Mouse (Mus musculus) intestine, embryonic 14.5 days (tissue): ENCODE data around the gene Cep41. TPM values are rescaled to one million over a fixed set of nuclear protein-coding genes. Genes with fewer than 3 reads are reported as not detected.
A peak's percentile ranks its signal among the peaks of the same experiment; 100 is the strongest.

Source experiments
- ATAC-seq: fragments of 200-750 bp; cut with Nextera tagmentation; replicated peaks from 2 replicates; pipeline ENCODE4 v1.8.0; 2017; ENCODE audit warnings: low read depth, moderate number of reproducible peaks, moderate TSS enrichment, moderate library complexity; ENCODE audit not compliant: low FRiP score, low TSS enrichment
- DNase-seq: peaks from one replicate; pipeline ENCODE4 v3.0.0-alpha.2; 2018; ENCODE audit warnings: low spot score
- H3K27ac ChIP-seq: fragments of 300-500 bp; sonication (generic); 2 replicates; pipeline ENCODE4 v1.5.1; 2014; ENCODE audit warnings: low read depth, mild to moderate bottlenecking, control low read depth
- H3K27me3 ChIP-seq: fragments of 300-500 bp; sonication (generic); replicated peaks from 2 replicates; pipeline ENCODE4 v1.6.1; 2014; ENCODE audit warnings: low read length, control low read depth; ENCODE audit not compliant: control insufficient read depth, insufficient read depth
- H3K36me3 ChIP-seq: fragments of 300-500 bp; sonication (generic); 2 replicates; pipeline ENCODE4 v1.6.1; 2014; ENCODE audit warnings: low read length, control low read depth; ENCODE audit not compliant: control insufficient read depth, insufficient read depth
- H3K4me1 ChIP-seq: fragments of 300-500 bp; sonication (generic); replicated peaks from 2 replicates; pipeline ENCODE4 v1.6.1; 2014; ENCODE audit warnings: low read length, control low read depth, mixed read lengths; ENCODE audit not compliant: control insufficient read depth, insufficient read depth
- H3K4me2 ChIP-seq: fragments of 300-500 bp; sonication (generic); 2 replicates; pipeline ENCODE4 v1.6.1; 2014; ENCODE audit warnings: low read length
- H3K4me3 ChIP-seq: fragments of 300-500 bp; sonication (generic); 2 replicates; pipeline ENCODE4 v1.5.1; 2014; ENCODE audit warnings: low read depth, low read length, control low read depth, mixed read lengths
- H3K9ac ChIP-seq: fragments of 300-500 bp; sonication (generic); 2 replicates; pipeline ENCODE4 v1.6.1; 2014; ENCODE audit warnings: mild to moderate bottlenecking, low read length
- H3K9me3 ChIP-seq: fragments of 300-500 bp; sonication (generic); 2 replicates; pipeline ENCODE4 v1.6.1; 2016; ENCODE audit warnings: low read length, control low read depth; ENCODE audit not compliant: control insufficient read depth
- WGBS: fragments of 180-500 bp; shearing (Covaris S2); extraction: QIAGEN DNeasy Blood & Tissue Kit; methylation state at CpG from one replicate; pipeline ENCODE4 v1.1.7; 2014; 5-methylcytosine and 5-hydroxymethylcytosine counted together
- polyA plus RNA-seq: library from polyadenylated mRNA; unstranded; fragments of >200 nt; fragmentation: Nextera tagmentation; extraction: Ambion mirVana; gene quantifications from 2 replicates; pipeline ENCODE4 v1.2.1, GENCODE M21; 2014

Gene Cep41
- polyA plus RNA-seq: 10.0 and 10.3 TPM in 2 replicates

DNA sequence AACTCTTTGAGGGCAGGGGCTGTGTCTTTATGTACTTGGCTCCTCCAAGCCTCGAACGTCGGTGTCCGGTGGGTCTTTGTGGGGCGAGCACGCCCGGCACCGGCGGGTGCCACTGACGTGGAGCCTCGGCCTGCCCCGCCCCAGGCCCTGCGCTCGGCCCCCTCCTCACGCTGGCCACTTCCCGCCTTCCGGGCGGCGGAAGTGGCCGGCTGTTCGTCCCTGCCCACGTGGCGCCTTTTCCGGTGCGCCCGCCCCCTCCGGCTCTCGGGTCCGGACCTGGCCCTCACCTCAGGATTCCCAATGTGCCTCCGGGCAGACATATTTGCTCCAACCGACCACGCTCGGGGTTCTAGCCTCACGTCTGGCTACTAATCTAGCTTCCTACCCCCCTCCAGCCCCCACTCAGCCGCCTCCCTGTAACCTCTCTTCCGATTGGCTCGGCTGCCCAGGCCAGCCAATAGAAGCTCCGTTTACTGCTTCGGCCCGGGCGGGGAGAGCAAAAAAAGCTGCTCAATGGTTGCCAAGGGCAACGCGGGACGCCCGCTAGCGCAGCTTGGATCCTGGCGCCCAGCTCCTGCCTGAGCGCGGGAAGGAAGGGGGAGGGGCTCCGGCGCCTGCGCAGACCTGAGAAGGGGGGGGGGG lies at the start of gene Cep41:
TSS of gene Cep41 (minus strand) at position 400 of the 642 bp plus-strand sequence.
- peak within 1 kb of the TSS; percentile 91 for H3K27ac ChIP-seq
- WGBS: under 1% methylated on average over 46 of the region's 52 CpGs
- peak within 1 kb of the TSS; percentile 69 for H3K9ac ChIP-seq
- peak within 1 kb of the TSS; percentile 44 for H3K4me3 ChIP-seq
- peak within 1 kb of the TSS; percentile 60 for H3K4me2 ChIP-seq
- H3K9me3 ChIP-seq: no peaks in the 10 kb centered on the region
- H3K27me3 ChIP-seq: no peaks in the 10 kb centered on the region
- DNase-seq (peak; percentile 100), ATAC-seq (peak; percentile 98)
- H3K36me3 ChIP-seq: no peaks in the 10 kb centered on the region
- H3K4me1 ChIP-seq: peaks cover 21% of the 10 kb centered on the region

DNA sequence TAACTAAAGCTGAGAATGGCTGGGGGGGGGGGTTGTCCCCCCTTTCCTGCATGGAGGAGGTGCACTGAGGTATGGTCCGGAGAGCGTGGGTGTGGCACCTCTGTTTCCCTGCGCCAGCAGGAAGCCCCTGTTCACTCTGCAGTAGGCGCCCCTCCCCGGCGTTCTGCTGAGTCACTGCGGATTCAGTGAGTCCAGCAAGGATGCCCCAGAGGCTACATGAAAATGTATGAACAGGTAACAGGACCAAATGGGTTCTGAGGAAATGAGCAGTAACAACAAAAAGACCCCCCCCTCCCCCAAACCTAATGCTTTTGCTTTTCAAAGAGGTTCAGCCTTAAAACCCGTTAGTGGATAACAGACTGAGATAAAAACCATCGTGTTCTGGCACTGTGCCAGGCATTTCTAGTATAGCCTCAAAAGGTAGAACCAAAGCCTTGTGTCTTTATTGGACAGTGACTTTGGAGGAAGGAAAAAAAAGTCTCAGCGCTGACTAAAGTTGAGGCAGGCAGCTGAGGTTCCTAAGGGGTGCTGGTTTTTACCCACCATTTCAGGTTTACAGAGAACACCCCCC lies 45.7 kb upstream of the Cep41 start:
- no peaks in the 10 kb centered on the region for H3K27me3 ChIP-seq
- 55% methylated on average over 10 of the region's 10 CpGs for WGBS
- H3K9ac ChIP-seq: peak overlapping the region; percentile 67
- 0 out of 2 replicates have a peak, but pooled peaks cover 11% of the 10 kb centered on the region for H3K4me1 ChIP-seq
- H3K36me3 ChIP-seq: peaks cover 31% of the 10 kb centered on the region
- DNase-seq: no peak
- peak overlapping the region; percentile 38; the same call in 1 of the 2 replicates for H3K27ac ChIP-seq
- peak overlapping the region; percentile 53 for H3K4me3 ChIP-seq
- peak overlapping the region; percentile 51 for H3K4me2 ChIP-seq
- no peak for ATAC-seq
- peaks cover 53% of the 10 kb centered on the region for H3K9me3 ChIP-seq

DNA sequence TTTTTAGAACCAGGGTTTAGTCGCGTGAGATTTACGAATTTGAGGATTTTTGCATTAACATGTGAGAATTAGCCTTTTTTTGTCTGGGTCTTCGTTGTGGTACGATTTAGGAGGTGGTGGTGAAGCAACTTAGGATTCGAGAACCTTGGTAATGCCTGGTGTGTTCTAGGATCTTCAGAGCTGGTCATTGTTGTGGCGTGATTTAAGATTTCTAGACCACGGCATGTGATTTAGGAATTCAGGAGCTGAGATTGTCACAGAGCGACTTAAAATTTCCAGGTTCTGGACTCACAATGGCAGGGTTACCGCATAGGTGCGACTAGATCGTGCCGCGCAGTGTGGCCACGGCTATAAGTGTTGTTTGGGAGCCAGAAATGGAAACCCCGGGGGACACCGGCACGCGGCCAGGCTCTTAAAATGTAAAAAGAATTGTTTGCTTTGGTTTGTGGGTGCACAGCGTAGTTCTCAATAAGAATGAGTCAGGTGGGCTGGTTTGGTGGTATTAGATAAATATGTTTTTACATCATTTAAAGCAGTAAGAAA lies 45.0 kb upstream of the Cep41 start:
- ATAC-seq (no peak), DNase-seq (no peak)
- Histone ChIP-seq H3K27ac (peak overlapping the region; percentile 78), H3K4me2 (peak overlapping the region; percentile 51), H3K9me3 (peaks cover 56% of the 10 kb centered on the region), H3K27me3 (no peaks in the 10 kb centered on the region), H3K4me1 (0 out of 2 replicates have a peak, but pooled peaks cover 11% of the 10 kb centered on the region), H3K36me3 (peaks cover 23% of the 10 kb centered on the region), H3K9ac (peak overlapping the region; percentile 67), H3K4me3 (peak overlapping the region; percentile 53)
- WGBS: 43% methylated on average over 20 of the region's 20 CpGs

DNA sequence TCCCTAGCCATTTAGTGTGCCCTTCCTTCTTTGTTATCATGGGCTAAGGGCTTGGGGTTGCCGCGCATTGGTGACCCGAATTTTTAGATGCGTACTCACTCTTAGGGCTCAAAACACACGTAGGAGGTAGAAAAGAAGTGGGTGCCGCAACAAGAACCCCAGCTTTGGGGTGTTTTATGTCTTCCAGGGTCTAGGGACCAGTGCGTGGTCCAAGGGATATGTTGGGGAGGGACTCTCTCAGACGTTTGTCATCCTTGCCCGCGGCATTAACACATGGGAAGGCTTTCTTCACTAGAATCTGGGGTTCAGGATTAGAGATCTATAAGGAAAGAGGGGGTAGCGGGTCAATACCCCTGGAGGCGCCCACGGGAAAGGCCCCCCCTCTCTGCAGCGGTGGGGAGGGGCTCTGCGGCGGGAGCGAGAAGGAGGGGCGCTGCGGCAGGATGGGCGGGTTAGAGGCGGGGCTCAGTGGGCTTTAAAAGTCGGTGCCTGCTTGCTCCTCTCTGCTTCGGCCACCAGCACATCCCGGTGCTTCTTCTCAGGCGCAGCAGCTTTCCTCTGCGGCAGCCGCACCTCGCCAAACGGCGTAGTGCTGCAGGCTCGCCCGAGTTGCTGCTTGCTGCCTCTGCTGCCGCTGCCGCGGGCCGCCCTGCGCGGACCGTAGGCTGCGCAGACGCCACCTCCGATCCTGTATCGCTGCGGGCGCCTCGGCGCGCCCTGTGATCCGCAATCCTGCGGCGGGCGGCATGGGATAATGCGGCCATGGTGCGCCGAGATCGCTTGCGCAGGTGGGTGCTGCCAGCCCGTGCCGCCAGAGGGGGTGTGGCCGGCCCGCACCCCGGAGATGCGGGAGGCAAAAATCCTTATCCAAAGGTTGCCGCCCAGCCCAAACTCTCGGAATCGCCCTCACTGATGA lies 44.3 kb upstream of the Cep41 start:
- Histone ChIP-seq H3K27ac (peak overlapping the region; percentile 78), H3K9ac (peak overlapping the region; percentile 67), H3K9me3 (peaks cover 57% of the 10 kb centered on the region), H3K4me3 (peak overlapping the region; percentile 53), H3K36me3 (peaks cover 16% of the 10 kb centered on the region), H3K4me2 (peak overlapping the region; percentile 51), H3K4me1 (0 out of 2 replicates have a peak, but pooled peaks cover 11% of the 10 kb centered on the region), H3K27me3 (no peaks in the 10 kb centered on the region)
- WGBS: 45% methylated on average over 66 of the region's 66 CpGs
- peak; percentile 78 for DNase-seq
- ATAC-seq: peak; percentile 73

DNA sequence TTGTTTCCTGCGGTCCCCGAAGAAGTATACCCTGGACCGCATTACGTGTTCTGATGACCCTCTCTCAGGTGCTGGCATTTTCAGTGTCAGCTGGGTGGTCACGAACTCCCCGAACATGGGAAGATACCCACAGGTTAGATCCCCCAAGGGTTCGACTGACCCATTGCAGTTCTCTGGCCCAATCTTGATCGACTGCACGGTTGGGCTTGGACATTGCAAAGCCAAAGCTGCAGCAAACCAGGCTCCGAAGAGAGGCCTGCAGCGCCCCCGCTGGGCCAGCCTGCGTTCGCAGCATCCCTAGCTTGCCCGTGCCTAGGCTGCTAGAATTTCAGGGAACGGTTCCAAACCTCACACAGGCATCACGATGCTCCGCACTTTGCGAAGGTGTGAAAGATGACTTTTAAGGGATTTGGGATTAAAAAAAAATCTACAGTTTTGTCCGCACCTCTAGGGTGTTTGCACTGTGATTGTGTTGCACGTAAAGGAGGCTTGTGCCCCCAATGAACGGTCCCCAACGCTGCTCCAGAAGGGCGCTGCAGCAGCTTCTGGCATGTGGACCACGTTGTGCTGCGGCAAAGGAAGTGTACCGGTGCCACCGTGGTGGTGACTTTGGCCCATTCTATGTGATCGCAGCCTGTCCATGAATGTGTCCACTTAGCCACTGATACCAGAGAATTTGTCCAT lies 43.5 kb upstream of the Cep41 start:
- H3K4me3 ChIP-seq: peak overlapping the region; percentile 53
- H3K9me3 ChIP-seq: peaks cover 57% of the 10 kb centered on the region
- H3K4me2 ChIP-seq: peak overlapping the region; percentile 51
- WGBS: 51% methylated on average over 29 of the region's 29 CpGs
- peak; percentile 84 for DNase-seq
- H3K27ac ChIP-seq: peak overlapping the region; percentile 78
- H3K27me3 ChIP-seq: no peaks in the 10 kb centered on the region
- H3K36me3 ChIP-seq: peaks cover 8% of the 10 kb centered on the region
- H3K4me1 ChIP-seq: 0 out of 2 replicates have a peak, but pooled peaks cover 11% of the 10 kb centered on the region
- ATAC-seq: peak; percentile 80
- H3K9ac ChIP-seq: peak overlapping the region; percentile 14; the same call in 1 of the 2 replicates

DNA sequence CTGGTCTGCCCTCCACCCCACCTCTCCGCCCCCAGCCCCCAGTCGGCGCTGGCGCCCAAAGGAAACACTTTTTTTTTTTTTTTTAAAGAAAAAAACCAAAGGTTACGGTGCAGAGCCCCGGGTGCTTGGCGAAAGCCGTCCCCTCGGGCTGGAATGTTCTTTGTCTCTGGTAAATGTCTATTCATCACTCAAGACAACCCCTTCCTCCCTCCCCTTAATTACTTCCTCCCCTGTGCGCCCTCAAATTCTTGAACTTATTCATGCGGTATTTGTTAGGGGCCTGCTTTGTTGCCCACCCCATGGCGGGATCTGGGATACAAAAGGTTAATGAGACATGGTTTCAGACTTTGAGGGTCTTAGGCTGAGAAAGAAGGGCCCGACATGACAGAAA lies 42.8 kb upstream of the Cep41 start:
- Histone ChIP-seq H3K4me3 (peak overlapping the region; percentile 53; the same call in 1 of the 2 replicates), H3K9ac (0 out of 2 replicates have a peak overlapping the region, but pooled peaks have one; percentile 7), H3K27ac (peak overlapping the region; percentile 78), H3K4me1 (0 out of 2 replicates have a peak, but pooled peaks cover 11% of the 10 kb centered on the region), H3K27me3 (no peaks in the 10 kb centered on the region), H3K9me3 (peaks cover 57% of the 10 kb centered on the region), H3K36me3 (peaks cover 4% of the 10 kb centered on the region; the same call in 1 of the 2 replicates), H3K4me2 (peak overlapping the region; percentile 51; the same call in 1 of the 2 replicates)
- no peak for DNase-seq
- WGBS: 50% methylated on average over 13 of the region's 13 CpGs
- no peak for ATAC-seq

DNA sequence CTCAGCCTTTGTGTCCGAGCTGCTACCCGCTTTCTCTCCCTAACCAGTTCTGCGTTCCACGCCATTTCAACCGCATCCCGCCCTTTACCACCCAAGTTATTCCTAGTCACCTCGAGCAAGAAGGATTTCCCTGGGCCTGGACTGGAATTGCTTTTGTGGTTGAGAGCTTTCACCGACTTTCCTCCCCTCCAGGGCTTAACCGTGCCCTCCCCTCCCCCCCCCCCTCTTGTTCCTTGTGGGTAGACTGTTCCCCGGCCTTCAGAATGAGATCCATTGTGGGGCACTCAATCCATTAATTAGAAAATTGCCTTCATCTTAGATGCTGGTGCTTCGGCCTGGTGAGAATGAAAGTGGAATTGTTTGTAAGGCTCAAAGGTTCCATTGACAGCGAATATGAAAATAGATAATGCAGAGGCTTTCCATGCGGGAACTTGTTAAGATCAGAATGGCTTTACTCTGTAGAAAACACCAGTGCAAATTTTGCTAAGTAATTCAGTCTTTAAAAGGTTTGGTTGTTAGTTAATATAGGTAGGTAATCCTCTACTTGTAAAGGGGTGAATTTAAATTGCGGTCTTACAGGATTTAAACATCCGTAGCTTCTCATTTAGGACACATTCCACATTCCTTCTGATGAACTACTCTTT lies 42.3 kb upstream of the Cep41 start:
- no peak for ATAC-seq
- Histone ChIP-seq H3K4me1 (0 out of 2 replicates have a peak, but pooled peaks cover 11% of the 10 kb centered on the region), H3K27ac (peak overlapping the region; percentile 78), H3K4me3 (peak overlapping the region; percentile 11; the same call in 1 of the 2 replicates), H3K9ac (peak overlapping the region; percentile 32), H3K4me2 (peak overlapping the region; percentile 51), H3K36me3 (peaks cover 2% of the 10 kb centered on the region; the same call in 1 of the 2 replicates), H3K9me3 (peaks cover 57% of the 10 kb centered on the region), H3K27me3 (no peaks in the 10 kb centered on the region)
- 54% methylated on average over 15 of the region's 15 CpGs for WGBS
- no peak for DNase-seq
